ENCODE assay signal across 22 mouse cellular contexts in the genomic region with DNA sequence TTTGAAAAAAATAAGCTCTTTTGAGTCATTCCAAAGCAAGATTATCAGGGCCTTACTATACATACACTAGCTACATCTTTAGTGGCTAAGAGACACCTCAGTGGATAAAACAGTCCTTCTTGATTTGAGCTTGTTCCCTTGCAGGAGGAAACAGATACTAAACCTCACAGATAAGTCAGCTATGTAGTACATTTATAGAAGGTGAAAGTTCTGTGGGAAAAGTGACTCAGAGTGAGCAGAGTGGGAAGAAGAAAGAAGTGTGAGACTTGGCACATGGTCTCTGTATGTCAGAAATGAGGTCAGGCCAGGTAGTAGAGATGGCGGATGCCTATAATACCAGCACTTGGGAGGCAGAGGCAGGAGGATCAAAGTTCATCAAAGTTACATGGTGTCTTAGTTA. TPM values are rescaled to one million over a fixed set of nuclear protein-coding genes. Genes with fewer than 3 reads are reported as not detected.
DNase-seq lines count a peak whose midpoint lies in the region; ATAC-seq and TF ChIP-seq lines count a peak whose summit lies in the region.
"Had no signal": no experiment of that assay in that cellular context is flagged by ENCODE, and none has a peak within 500 bp of the region (broad histone marks: within the 10 kb centered on the region; RNA-seq: fewer than 3 reads in every experiment).

No protein-coding gene starts in this region.

- H3K9me3 ChIP-seq in heart, embryonic 10.5 days = no peaks in the 10 kb centered on the region
- H3K9me3 ChIP-seq: hindbrain, embryonic 15.5 days; intestine, embryonic 15.5 days had no signal

- TF ChIP-seq CTCF in kidney, adult 2 months (conservative IDR thresholded peaks at IDR 0.05; ENCODE audit: insufficient read depth, insufficient read length, low read depth, low read length) = no peak

- WGBS in kidney, adult 2 months = 69% methylated on average over 1 of the region's 1 CpGs
- WGBS in heart, embryonic 10.5 days = 94% methylated on average over 1 of the region's 1 CpGs

- no peak for TF ChIP-seq POLR2A in kidney, adult 2 months (IDR thresholded peaks at IDR 0.05; ENCODE audit: low read depth, low read length)

- no peak overlapping the region for H3K4me3 ChIP-seq in kidney, adult 2 months (ENCODE audit: insufficient read depth, low read depth, low read length)
- no peak overlapping the region for H3K4me3 ChIP-seq in heart, embryonic 10.5 days
- H3K4me3 ChIP-seq: embryonic facial prominence, embryonic 10.5 days; forebrain, embryonic 10.5 days; gastrocnemius, adult 2 months; heart, embryonic 13.5 days; hindbrain, embryonic 15.5 days; intestine, embryonic 15.5 days had no signal

- no peaks in the 10 kb centered on the region for H3K36me3 ChIP-seq in kidney, adult 2 months (ENCODE audit: control insufficient read depth, insufficient read depth, low read length)
- H3K36me3 ChIP-seq in heart, embryonic 10.5 days = no peaks in the 10 kb centered on the region
- H3K36me3 ChIP-seq: embryonic facial prominence, embryonic 10.5 days; forebrain, embryonic 10.5 days; heart, embryonic 13.5 days; hindbrain, embryonic 15.5 days; intestine, embryonic 15.5 days had no signal

- peak; percentile 4 for DNase-seq in kidney, adult 2 months
- no peak for DNase-seq in kidney, postnatal 36 days
- DNase-seq in CD4-positive, CD25-positive, alpha-beta regulatory T cell, adult 2 months (ENCODE audit: low read depth, low spot score) = peak; percentile 41
- no peak for DNase-seq in urinary bladder, postnatal 25 days (ENCODE audit: low spot score)
- DNase-seq in lung, postnatal 4 days = no peak
- no peak for DNase-seq in heart, embryonic 10.5 days (ENCODE audit: low spot score)
- DNase-seq: adrenal gland, postnatal 10 days; cerebellum, adult 11-12 months; cerebellum, adult 9-10 months; cerebellum, postnatal 25 days; gastrocnemius, adult 2 months; gastrocnemius, postnatal 25 days; heart, postnatal 36 days; kidney, adult 18-20 months had no signal

- H3K27me3 ChIP-seq in kidney, adult 2 months (replicated peaks; ENCODE audit: control insufficient read depth, insufficient read depth, low read length) = no peaks in the 10 kb centered on the region
- H3K27me3 ChIP-seq in heart, embryonic 10.5 days (ENCODE audit: insufficient read depth, poor library complexity, severe bottlenecking) = no peaks in the 10 kb centered on the region
- H3K27me3 ChIP-seq: heart, embryonic 13.5 days; hindbrain, embryonic 15.5 days; intestine, embryonic 15.5 days had no signal

- H3K4me1 ChIP-seq in kidney, adult 2 months (ENCODE audit: control insufficient read depth, insufficient read depth, low read length) = no peaks in the 10 kb centered on the region
- H3K4me1 ChIP-seq in heart, embryonic 10.5 days = no peaks in the 10 kb centered on the region
- H3K4me1 ChIP-seq: embryonic facial prominence, embryonic 10.5 days; forebrain, embryonic 10.5 days; heart, embryonic 13.5 days; hindbrain, embryonic 15.5 days; intestine, embryonic 15.5 days had no signal

- peak; percentile 42 for ATAC-seq in activated CD4-positive, CD25-positive, alpha-beta regulatory T cell, adult 4 months
- peak; percentile 33 for ATAC-seq in inflammation-experienced regulatory T-cells, adult 6 months
- ATAC-seq: forebrain, embryonic 14.5 days; intestine, embryonic 15.5 days had no signal

- H3K27ac ChIP-seq in kidney, adult 2 months (ENCODE audit: insufficient read depth, low read depth, low read length) = no peak overlapping the region
- H3K27ac ChIP-seq in heart, embryonic 10.5 days = no peak overlapping the region
- H3K27ac ChIP-seq: embryonic facial prominence, embryonic 10.5 days; forebrain, embryonic 10.5 days; gastrocnemius, adult 2 months; heart, embryonic 13.5 days; hindbrain, embryonic 15.5 days; intestine, embryonic 15.5 days had no signal

RNA-seq across cellular contexts. Expression of a gene that starts 37.4 kb away (rescaled TPM):
- polyA plus RNA-seq in kidney, adult 2 months (2012; rRNA removed) = 46.9 and 47.0 TPM in 2 replicates
- 10 to 100 TPM; 64.9 to 76.7 TPM for polyA plus RNA-seq in activated CD4-positive, CD25-positive, alpha-beta regulatory T cell, adult 4 months (2017; shearing (Covaris generic))
- 10 to 100 TPM; 46.7 to 93.5 (median 83.6) TPM for polyA plus RNA-seq in inflammation-experienced regulatory T-cells, adult 6 months (2017; shearing (Covaris generic))
- 49.6 and 61.8 TPM in 2 replicates for polyA plus RNA-seq in heart, embryonic 10.5 days (2016; fragmentation: Nextera tagmentation; extraction: Ambion mirVana)

Comparison
In these comparisons a context has a peak if more than half of its experiments do, and no peak if none do; other contexts are left out.
1. DNase-seq: peak in kidney, adult 2 months (single experiment) and CD4-positive, CD25-positive, alpha-beta regulatory T cell, adult 2 months (single experiment); none in kidney, postnatal 36 days (0 of 2), urinary bladder, postnatal 25 days (single experiment), lung, postnatal 4 days (0 of 2) and heart, embryonic 10.5 days (single experiment).